Mouse (Mus musculus): ENCODE measurements at regions not wholly inside any gene's neighbourhood (a gene's known extent, or its start where the extent isn't known, plus 50 kb on each side); places are given as distances from the start of the nearest gene placed in this dataset.

- Histone ChIP-seq H3K36me3 (ENCODE audit: control insufficient read depth, insufficient read depth) (no peaks in the 10 kb centered on the region), H3K4me2 (ENCODE audit: low read length) (no peak overlapping the region), H3K4me3 (replicated peaks; ENCODE audit: low read length) (no peak overlapping the region), H3K4me1 (replicated peaks; ENCODE audit: control insufficient read depth, insufficient read depth, low read length) (no peaks in the 10 kb centered on the region), H3K9me3 (ENCODE audit: control insufficient read depth, low read length) (no peaks in the 10 kb centered on the region), H3K9ac (replicated peaks; ENCODE audit: low read depth, low read length) (no peak overlapping the region), H3K27me3 (replicated peaks; ENCODE audit: control insufficient read depth, insufficient read depth, low read length) (no peaks in the 10 kb centered on the region), H3K27ac (ENCODE audit: low read length) (no peak overlapping the region)
- 80% methylated on average over 5 of the region's 5 CpGs for WGBS
- no peak for ATAC-seq
Observed at GRCm38 (mm10) chr9:25409729-25410128, 71.6 kb upstream of the Eepd1 start.

- H3K36me3 ChIP-seq (ENCODE audit: control insufficient read depth, insufficient read depth), result no peaks in the 10 kb centered on the region
- H3K9me3 ChIP-seq (ENCODE audit: control insufficient read depth, low read length), result no peaks in the 10 kb centered on the region
- ATAC-seq, result no peak
- no peak overlapping the region for H3K4me3 ChIP-seq (replicated peaks; ENCODE audit: low read length)
- H3K9ac ChIP-seq (replicated peaks; ENCODE audit: low read depth, low read length), result no peak overlapping the region
- 91% methylated on average over 3 of the region's 3 CpGs for WGBS
- no peak overlapping the region for H3K27ac ChIP-seq (ENCODE audit: low read length)
- H3K4me2 ChIP-seq (ENCODE audit: low read length), result no peak overlapping the region
- no peaks in the 10 kb centered on the region for H3K27me3 ChIP-seq (replicated peaks; ENCODE audit: control insufficient read depth, insufficient read depth, low read length)
- no peaks in the 10 kb centered on the region for H3K4me1 ChIP-seq (replicated peaks; ENCODE audit: control insufficient read depth, insufficient read depth, low read length)
Observed at GRCm38 (mm10) chr9:25413873-25414272, 67.5 kb upstream of the Eepd1 start.

- no peaks in the 10 kb centered on the region for H3K27me3 ChIP-seq (replicated peaks; ENCODE audit: control insufficient read depth, insufficient read depth, low read length)
- no peak overlapping the region for H3K27ac ChIP-seq (ENCODE audit: low read length)
- ATAC-seq, result no peak
- H3K4me2 ChIP-seq (ENCODE audit: low read length), result no peak overlapping the region
- 78% methylated on average over 2 of the region's 2 CpGs for WGBS
- H3K4me1 ChIP-seq (replicated peaks; ENCODE audit: control insufficient read depth, insufficient read depth, low read length), result no peaks in the 10 kb centered on the region
- H3K4me3 ChIP-seq (replicated peaks; ENCODE audit: low read length), result no peak overlapping the region
- H3K9me3 ChIP-seq (ENCODE audit: control insufficient read depth, low read length), result no peaks in the 10 kb centered on the region
- no peak overlapping the region for H3K9ac ChIP-seq (replicated peaks; ENCODE audit: low read depth, low read length)
- no peaks in the 10 kb centered on the region for H3K36me3 ChIP-seq (ENCODE audit: control insufficient read depth, insufficient read depth)
Observed at GRCm38 (mm10) chr9:25414315-25414714, 67.0 kb upstream of the Eepd1 start.

- H3K9ac ChIP-seq (replicated peaks; ENCODE audit: low read depth, low read length), result no peak overlapping the region
- ATAC-seq, result no peak
- H3K27ac ChIP-seq (ENCODE audit: low read length), result no peak overlapping the region
- no peaks in the 10 kb centered on the region for H3K27me3 ChIP-seq (replicated peaks; ENCODE audit: control insufficient read depth, insufficient read depth, low read length)
- no peaks in the 10 kb centered on the region for H3K36me3 ChIP-seq (ENCODE audit: control insufficient read depth, insufficient read depth)
- no peaks in the 10 kb centered on the region for H3K4me1 ChIP-seq (replicated peaks; ENCODE audit: control insufficient read depth, insufficient read depth, low read length)
- no peaks in the 10 kb centered on the region for H3K9me3 ChIP-seq (ENCODE audit: control insufficient read depth, low read length)
- no peak overlapping the region for H3K4me3 ChIP-seq (replicated peaks; ENCODE audit: low read length)
- no peak overlapping the region for H3K4me2 ChIP-seq (ENCODE audit: low read length)
- 81% methylated on average over 1 of the region's 1 CpGs for WGBS
Observed at GRCm38 (mm10) chr9:25426941-25427340, 54.4 kb upstream of the Eepd1 start.

GRCm38 (mm10) chr9:25429450-25430213 lies 51.7 kb upstream of the Eepd1 start:
- ATAC-seq, result no peak
- 81% methylated on average over 6 of the region's 6 CpGs for WGBS

More at GRCm38 (mm10) chr9:25429450-25430213, 51.7 kb upstream of the Eepd1 start:
- H3K4me2 ChIP-seq (ENCODE audit: low read length), result no peak overlapping the region
- no peak overlapping the region for H3K9ac ChIP-seq (replicated peaks; ENCODE audit: low read depth, low read length)
- no peak overlapping the region for H3K4me3 ChIP-seq (replicated peaks; ENCODE audit: low read length)
- H3K9me3 ChIP-seq (ENCODE audit: control insufficient read depth, low read length), result no peaks in the 10 kb centered on the region
- no peaks in the 10 kb centered on the region for H3K27me3 ChIP-seq (replicated peaks; ENCODE audit: control insufficient read depth, insufficient read depth, low read length)
- no peak overlapping the region for H3K27ac ChIP-seq (ENCODE audit: low read length)
- H3K36me3 ChIP-seq (ENCODE audit: control insufficient read depth, insufficient read depth), result no peaks in the 10 kb centered on the region
- no peaks in the 10 kb centered on the region for H3K4me1 ChIP-seq (replicated peaks; ENCODE audit: control insufficient read depth, insufficient read depth, low read length)
